Mouse (Mus musculus): ENCODE measurements at regions not wholly inside any gene's neighbourhood (a gene's known extent, or its start where the extent isn't known, plus 50 kb on each side); places are given as distances from the start of the nearest gene placed in this dataset.

DNA sequence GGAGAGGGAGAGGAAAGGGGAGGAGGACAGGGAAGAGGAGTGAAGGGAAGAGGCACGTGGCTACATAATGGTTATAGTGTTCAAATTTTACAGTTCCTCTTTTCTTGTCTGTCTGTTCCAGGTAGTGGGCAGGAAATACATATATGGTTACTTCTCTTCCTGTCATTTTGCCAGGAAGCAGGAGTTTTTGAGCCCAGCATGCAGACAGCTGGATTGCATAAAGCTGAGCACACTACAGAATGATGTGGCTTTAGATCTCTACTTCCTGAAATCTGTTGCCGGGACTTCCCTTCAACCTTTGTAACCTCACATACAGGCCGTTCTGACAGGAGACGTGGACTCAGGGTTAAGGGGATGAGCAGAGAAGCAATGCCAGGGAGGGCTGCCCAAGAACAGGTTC is 154.1 kb downstream of the Tmem17 start:
- intact Hi-C loops (cut with DNase I) = no loop called here
- no peak for DNase-seq (ENCODE audit: extremely low spot score in 1 of 2, low spot score in 2 of 2)

DNA sequence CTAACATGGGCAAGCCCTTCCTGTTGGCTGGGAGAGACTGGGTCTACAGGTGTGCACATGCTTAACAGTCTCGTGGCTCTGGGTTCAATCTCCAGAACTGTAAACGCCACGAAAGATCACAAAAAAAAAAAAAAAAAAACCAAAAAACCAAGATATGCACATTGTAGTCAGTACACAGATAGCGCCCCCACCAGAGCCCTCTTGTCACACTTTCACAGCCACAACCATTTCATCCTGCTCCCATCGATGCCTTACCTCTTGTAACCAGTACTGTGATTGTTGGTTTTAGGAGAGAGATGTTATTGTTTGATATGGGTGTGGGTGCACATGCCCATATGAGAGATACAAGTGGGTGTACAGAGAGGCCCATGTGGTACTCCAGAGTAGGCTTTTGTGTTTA is 154.5 kb downstream of the Tmem17 start:
- DNase-seq (ENCODE audit: extremely low spot score in 1 of 2, low spot score in 2 of 2) = no peak
- intact Hi-C loops (cut with DNase I) = no loop called here

DNA sequence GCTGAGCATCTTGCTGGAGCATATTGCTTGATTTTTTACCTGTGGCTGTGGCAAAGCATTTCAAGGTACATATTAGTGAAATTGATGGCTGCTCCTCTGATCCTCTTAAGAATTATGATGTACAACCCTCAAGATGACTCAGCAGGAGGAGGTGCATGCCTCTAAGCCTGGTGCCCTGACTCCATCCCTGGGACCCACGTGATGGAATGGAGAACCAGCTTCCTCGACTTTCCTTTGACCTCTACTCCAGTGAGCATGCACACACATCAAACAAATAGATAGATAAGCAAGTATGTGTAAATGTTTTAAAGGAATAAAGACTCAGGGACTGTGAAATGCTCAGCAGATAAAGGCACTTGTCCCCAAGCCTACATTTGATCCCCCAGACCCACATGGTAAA is 156.3 kb downstream of the Tmem17 start:
- intact Hi-C loops (cut with DNase I) = no loop called here

DNA sequence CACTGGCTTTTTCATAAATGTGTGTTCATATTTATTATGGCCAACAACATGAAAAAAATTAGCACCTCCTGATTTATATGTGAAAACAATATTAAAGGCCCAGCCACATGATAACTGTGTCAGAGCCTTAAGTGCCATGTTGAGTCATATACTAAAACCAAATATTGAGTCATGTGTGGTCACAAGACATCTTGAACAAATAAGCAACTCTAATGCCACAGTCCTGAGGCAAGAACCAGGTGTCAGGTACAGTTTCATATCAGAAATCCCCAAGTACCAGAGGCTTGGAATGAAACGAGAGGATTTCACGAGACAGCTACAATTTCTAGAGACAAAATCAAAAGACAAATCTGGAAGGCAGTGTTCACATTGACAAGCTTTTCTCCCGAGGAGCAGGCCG is 157.4 kb downstream of the Tmem17 start:
- intact Hi-C loops (cut with DNase I) = no loop called here
- DNase-seq (ENCODE audit: extremely low spot score in 1 of 2, low spot score in 2 of 2) = no peak

More for the DNA sequence above, 156.3 kb downstream of the Tmem17 start:
- DNase-seq (ENCODE audit: extremely low spot score in 1 of 2, low spot score in 2 of 2) = no peak

DNA sequence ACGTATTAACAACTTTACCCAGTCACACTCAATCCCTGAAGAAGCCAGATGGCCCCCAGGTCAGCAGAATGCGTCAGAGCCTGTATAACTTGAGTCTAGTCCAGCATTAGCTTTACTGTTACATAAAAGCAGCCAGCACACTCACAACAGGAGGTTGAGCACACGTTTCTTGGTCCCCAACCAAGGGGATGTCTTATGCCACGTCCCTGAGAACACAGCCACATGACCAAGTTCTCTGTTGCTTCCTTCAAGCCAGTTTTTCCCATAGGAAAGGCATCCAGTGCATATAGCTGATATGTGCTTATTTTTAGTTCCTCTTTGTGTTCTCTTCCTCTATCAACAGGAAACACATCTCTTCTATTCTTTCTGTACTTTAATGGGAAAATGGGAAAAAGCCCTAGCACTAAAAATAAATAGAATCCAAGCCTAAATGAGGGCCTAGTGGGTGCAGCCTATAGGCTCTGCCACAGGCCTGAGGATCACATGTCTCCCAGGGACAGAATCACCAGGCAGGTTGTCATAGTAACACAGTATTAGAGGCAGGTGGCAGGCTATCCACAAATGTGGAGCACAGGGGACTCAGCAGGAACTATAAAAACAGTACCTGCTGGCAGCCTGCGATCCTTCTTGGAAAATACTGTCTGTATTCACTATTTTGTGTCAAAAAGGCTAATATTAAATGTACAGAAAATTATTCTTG is 160.1 kb downstream of the Tmem17 start:
- intact Hi-C loops (cut with DNase I) = no loop called here
- DNase-seq (ENCODE audit: extremely low spot score in 1 of 2, low spot score in 2 of 2) = peak; percentile 26 to 40

DNA sequence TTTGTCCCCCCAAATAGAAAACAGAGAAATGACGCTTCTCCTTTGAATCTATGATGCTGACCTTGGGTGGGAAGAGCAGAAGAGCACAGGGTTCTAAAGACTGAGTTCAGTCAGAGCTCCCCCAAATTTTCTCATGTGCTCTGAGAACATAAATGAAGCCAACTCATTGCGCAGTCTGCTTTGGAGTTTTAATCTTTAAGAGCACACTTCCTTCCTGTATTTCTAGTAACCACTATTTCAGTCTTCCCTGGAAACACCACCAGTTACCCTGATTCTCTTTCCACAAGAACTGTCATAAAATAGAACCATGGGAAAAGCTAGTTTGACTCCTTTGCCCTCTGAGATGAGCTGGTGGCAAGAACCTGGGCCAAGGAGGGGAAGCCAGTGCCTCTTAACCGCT is 163.2 kb downstream of the Tmem17 start:
- no peak for DNase-seq (ENCODE audit: extremely low spot score in 1 of 2, low spot score in 2 of 2)
- intact Hi-C loops (cut with DNase I) = no loop called here

DNA sequence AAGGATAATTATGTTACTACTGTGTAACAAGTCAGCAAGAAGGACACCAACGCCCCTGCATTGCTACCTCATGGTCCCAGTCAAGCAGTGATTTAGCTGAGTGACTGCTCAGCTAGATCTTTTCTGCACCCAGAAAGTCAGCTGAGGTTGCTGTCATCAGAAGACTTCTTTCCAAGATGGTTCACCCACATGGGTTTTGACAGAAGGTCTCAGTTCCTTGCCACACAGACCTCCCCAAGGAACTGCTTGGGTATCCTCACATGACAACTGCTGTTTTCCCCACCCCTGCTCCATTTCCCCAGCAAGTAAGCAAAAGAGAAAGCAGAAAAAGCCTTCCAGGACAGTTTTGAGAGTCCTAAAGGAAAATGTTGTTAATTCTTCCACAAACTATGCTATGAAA is 163.9 kb downstream of the Tmem17 start:
- intact Hi-C loops (cut with DNase I) = no loop called here
- DNase-seq (ENCODE audit: extremely low spot score in 1 of 2, low spot score in 2 of 2) = no peak

DNA sequence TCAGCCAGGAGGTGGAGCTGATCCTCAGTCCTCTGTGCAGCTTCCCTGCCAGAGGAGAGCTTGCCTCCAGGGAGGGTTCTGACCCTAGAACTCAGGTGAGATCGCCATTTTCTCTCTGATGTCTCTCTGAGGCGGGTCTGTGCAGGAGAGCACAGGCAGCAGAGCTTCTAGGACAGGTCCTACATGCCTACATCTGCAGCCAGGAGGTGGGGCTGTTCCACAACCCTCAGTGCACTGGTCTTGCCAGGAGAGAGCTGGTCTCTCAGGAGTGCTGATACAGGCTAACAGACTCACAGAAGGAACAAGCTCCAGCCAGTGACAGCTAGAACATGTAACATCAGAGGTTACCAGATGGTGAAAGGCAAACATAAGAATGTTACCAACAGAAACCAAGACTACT is 165.4 kb downstream of the Tmem17 start:
- DNase-seq (ENCODE audit: extremely low spot score in 1 of 2, low spot score in 2 of 2) = peak in 1 of 2 experiments; percentile 31
- intact Hi-C loops (cut with DNase I) = no loop called here

DNA sequence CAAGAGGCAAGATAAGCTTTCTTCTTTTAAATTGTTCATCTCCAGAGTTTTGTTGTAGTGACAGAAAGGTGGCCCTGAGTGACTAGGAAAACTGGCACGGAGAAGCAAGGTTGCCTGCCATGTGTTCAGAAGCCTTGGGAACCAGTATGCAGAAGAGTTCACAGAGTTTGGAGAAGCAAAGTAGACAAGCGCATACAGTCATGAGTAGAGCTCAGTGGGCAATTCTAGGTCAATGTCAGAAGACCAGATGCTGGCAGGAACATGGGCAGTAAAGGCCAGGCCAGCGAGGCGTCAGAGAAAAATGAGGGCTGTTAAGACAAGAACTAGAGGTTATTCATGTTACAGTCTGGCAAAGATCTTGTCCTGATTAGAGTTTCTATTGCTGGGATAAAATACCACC is 172.7 kb downstream of the Tmem17 start:
- no peak for DNase-seq (ENCODE audit: extremely low spot score in 1 of 2, low spot score in 2 of 2)
- intact Hi-C loops (cut with DNase I) = no loop called here

DNA sequence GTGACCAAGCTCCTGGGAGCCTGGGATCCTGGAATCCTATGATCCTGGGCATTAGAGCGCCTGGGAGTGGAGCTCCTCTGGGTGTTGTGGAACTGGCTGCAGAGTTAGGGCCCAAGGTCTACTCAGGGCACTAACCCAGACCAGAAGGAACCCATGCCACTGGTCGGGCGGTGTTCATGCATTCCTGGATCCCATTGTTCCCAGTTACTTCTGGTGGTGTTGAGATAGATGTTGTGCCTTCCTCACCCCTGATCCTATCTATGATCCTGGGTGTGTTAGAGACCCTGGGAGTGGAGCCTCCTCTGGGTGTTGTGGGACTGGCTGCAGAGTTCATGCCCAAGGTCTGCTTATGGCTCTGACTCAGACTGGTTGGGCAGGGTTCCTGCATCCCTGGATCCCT is 169.9 kb downstream of the B3gnt2 start:
- DNase-seq (ENCODE audit: extremely low spot score in 1 of 2, low spot score in 2 of 2) = no peak
- intact Hi-C loops (cut with DNase I) = no loop called here

DNA sequence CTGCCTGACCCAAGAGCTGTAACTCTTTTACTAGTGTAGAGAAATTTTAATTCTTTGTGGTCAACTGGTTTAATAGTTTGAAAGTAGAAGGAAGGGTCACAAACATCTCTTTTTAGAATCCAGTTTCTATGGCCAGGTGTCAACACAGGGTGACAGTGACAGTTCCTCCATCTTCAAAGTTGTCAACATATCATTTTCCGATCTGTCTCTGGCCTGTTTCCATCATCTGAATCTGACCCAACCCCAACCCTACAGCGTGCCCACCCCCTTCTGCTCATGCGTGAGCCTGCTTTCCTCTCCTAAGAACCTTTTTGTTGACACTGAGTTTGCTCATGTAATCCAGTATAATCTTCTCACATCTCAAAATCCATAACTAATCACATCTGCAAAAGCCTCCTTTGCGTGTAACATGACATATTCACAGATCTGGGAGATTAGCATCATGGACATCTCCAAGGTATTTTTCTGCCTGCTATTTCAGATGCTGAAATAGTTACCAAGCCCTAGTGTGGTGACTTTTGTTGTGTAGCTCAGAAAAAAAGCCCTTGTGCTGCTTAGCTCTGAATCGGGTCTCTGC is 168.4 kb downstream of the B3gnt2 start:
- intact Hi-C loops (cut with DNase I) = no loop called here
- no peak for DNase-seq (ENCODE audit: extremely low spot score in 1 of 2, low spot score in 2 of 2)

DNA sequence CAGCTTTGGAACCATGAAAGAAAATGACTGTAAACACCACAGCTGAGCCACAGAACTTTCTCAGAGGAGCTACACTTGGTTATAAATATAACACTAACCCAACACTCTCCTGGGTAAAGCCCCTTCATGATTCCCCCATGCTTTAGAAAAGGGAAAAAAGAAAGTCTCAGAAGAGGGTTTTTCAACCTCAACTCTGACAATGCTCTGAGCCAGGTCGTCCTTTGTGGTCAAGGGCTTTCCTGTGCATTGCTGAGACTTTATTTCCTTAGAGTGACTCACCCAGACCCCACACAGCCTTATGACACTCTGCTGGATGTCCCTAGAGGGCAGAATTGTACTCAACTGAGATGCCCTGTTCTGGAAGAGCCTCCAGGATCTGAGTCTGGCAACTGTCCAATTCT is 167.8 kb downstream of the B3gnt2 start:
- DNase-seq (ENCODE audit: extremely low spot score in 1 of 2, low spot score in 2 of 2) = no peak
- intact Hi-C loops (cut with DNase I) = no loop called here

DNA sequence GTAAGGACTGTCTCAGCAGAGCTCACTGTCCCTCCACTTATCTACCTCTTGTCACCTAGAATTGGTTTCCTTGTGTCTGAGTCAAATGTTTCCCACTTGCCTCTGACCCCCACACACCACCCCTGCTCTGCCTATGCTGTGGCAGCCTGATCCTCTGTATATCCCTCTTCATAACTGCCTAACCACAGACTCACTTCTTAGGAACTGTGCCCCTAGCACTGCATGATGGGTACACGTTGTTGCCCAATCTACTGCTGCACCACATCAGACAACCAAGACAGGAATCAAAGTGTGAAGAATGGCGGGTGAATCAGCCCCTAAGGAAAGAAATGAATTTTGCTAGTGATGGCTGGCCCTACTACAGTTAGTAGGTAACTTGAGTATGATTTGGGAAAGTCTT is 167.4 kb downstream of the B3gnt2 start:
- intact Hi-C loops (cut with DNase I) = no loop called here
- no peak for DNase-seq (ENCODE audit: extremely low spot score in 1 of 2, low spot score in 2 of 2)

DNA sequence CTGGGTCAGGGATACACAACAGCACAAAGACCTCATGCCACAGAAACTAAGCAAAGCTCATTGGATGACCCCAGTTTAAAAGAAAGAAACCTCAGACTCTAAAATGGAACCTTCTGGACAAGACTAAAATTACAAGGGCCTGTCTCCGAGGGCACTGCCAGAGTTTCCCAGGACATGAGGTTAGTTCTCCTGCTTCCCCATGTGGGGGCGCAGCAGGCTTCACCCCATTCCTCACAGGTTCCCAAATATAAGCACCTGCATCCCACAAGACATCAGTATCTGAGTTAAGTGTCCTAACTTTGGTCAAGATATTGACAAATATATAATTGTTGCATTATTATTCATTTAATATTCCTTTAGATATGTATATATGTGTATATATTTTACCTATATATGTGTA is 166.8 kb downstream of the B3gnt2 start:
- intact Hi-C loops (cut with DNase I) = no loop called here
- no peak for DNase-seq (ENCODE audit: extremely low spot score in 1 of 2, low spot score in 2 of 2)

DNA sequence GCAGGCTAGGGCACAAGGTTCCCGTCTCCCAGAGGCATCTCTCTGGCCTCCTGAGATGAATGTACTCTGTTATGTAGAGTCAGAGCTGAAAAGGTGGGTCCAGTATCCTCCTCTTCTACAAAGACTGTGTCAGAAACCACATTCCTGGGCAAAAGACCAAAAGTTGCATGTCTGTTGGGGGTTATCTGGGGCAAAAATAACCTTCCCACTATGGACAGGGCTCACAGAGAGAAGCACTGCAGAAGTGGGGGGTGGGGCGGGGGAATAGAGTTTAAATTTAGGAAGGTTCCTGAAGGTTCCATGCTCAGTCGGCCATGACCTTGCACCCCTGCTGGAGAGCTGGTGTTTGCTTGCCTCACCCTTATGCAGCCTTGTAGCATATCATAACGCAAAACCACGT is 165.9 kb downstream of the B3gnt2 start:
- intact Hi-C loops (cut with DNase I) = no loop called here
- no peak for DNase-seq (ENCODE audit: extremely low spot score in 1 of 2, low spot score in 2 of 2)

DNA sequence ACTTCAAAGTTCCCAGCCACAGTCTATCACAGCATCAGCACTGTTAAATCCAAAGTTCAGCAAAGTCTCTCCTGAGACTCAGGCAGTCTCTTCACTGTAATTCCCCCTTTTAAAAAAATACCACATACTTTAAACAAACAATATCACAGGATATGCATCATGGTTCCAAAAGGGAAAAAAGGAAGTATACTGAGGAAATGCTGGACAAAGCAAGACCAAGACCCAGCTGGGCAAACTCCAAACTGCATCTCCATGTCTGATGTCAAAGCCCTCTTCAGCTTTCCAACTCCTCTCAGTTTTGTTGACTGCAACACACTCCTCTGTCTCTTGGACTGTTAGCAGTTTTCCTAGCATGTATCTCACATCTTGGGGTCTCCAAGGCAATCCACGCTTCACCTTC is 165.5 kb downstream of the B3gnt2 start:
- DNase-seq (ENCODE audit: extremely low spot score in 1 of 2, low spot score in 2 of 2) = no peak
- intact Hi-C loops (cut with DNase I) = no loop called here

DNA sequence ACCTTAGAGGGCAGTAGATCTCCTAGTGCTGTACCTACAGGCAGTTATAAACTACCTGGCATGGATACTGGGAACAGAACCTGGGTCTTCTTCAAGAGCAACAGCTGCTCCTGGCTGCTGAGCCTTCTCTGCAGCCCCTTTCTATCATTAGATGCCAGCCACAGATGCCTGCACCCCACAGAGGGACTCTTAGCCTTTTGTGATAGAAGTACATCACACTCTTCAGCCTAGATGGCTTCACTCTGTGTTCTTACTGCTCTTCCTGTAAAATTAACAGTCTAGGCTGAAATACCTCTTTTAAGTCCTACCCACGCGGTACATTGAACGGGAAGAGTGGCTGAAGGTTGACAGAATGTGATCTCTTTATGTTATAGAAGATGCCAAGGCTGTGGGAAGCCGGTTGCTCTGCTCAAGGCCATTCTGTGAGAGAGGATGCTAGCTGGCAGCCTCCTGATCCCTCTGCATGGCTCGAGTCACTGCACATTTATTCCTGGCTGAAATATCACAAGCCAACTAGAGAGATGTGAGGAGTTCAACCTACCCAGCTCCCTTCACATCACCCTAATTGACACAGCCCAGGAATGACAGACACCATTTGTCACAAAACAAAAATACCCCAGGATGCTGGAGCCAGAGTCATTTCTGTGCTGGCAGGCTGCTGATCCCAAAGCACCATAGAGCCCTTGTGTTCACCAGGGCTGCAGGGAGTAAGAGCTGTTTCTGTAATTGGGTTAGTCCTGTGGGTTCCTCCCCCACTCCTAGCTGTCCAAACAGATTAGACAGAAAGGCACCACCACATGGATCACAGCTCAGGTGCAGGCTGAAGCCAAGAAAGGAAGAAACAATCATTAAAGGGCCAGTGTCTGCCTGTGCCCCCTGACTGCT is 162.5 kb downstream of the B3gnt2 start:
- DNase-seq (ENCODE audit: extremely low spot score in 1 of 2, low spot score in 2 of 2) = no peak
- intact Hi-C loops (cut with DNase I) = no loop called here

DNA sequence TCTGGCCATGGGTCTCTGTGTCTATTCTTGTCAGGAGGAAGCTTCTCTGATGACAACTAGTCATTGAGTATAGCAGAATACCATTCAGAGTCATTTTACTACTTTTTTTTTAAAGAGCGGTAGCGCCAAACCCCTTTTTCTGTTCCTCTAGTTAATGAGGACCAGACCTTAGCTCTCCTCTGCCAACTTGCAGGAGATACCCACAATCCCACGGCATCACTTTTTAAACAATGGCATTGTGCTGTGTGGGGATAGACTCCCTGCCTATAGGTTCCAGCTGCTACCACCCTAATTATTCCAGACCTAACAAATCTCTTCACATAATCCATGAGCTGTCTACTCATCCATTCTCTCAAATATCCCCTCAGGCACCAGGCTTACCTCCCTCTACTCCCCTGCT is 154.7 kb downstream of the B3gnt2 start:
- intact Hi-C loops (cut with DNase I) = no loop called here
- no peak for DNase-seq (ENCODE audit: extremely low spot score in 1 of 2, low spot score in 2 of 2)
